Mouse (Mus musculus) ES-E14 (cell line): ENCODE results near the gene Mettl16. TPM values are rescaled to one million over a fixed set of nuclear protein-coding genes. Genes with fewer than 3 reads are reported as not detected.

Experiments
- DNase-seq: peaks from one replicate; pipeline ENCODE4 v3.0.0-alpha.2; 2013; ENCODE audit warnings: low read depth, low spot score
- H3K27ac ChIP-seq: 2 replicates; pipeline ENCODE4 v1.5.1; 2012; ENCODE audit warnings: low read depth, mild to moderate bottlenecking, low read length, moderate library complexity, mixed read lengths; ENCODE audit not compliant: poor library complexity, insufficient read depth, severe bottlenecking
- H3K36me3 ChIP-seq: 2 replicates; pipeline ENCODE4 v1.6.1; 2012; ENCODE audit warnings: mild to moderate bottlenecking, low read length, moderate library complexity, mixed read lengths; ENCODE audit not compliant: control insufficient read depth, poor library complexity, insufficient read depth, severe bottlenecking
- H3K4me1 ChIP-seq, 2 experiments: fragments of 150-350 bp in 1 of 2; sonication (generic) in 1 of 2; 2 replicates each; pipeline ENCODE4 v1.6.1; 2012; ENCODE audit warnings: low read length in 2 of 2, mild to moderate bottlenecking in 1 of 2, mixed read lengths in 1 of 2; ENCODE audit not compliant: control insufficient read depth in 2 of 2, insufficient read depth in 2 of 2, poor library complexity in 1 of 2
- H3K4me3 ChIP-seq, 2 experiments: fragments of 150-350 bp in 1 of 2; sonication (generic) in 1 of 2; 2 replicates each; pipeline ENCODE4 v1.5.1; 2012; ENCODE audit warnings: low read length in 2 of 2, low read depth in 1 of 2, mild to moderate bottlenecking in 1 of 2, mixed read lengths in 1 of 2; ENCODE audit not compliant: insufficient read depth in 1 of 2, poor library complexity in 1 of 2, severe bottlenecking in 1 of 2
- H3K9ac ChIP-seq: 2 replicates; pipeline ENCODE4 v1.6.1; 2012; ENCODE audit warnings: low read depth, mild to moderate bottlenecking, low read length, mixed read lengths; ENCODE audit not compliant: poor library complexity, insufficient read depth, severe bottlenecking
- H3K9me3 ChIP-seq: fragments of 150-350 bp; sonication (generic); 2 replicates; pipeline ENCODE4 v1.6.1; 2012; ENCODE audit warnings: low read depth, mild to moderate bottlenecking, low read length; ENCODE audit not compliant: control insufficient read depth, insufficient read depth
- CHD2 ChIP-seq: IDR thresholded peaks from 2 replicates; pipeline ENCODE4 v1.6.1; 2014; ENCODE audit warnings: mild to moderate bottlenecking, low read depth, low read length, inconsistent platforms
- HCFC1 ChIP-seq: IDR thresholded peaks from 2 replicates; pipeline ENCODE4 v1.6.1; 2012; ENCODE audit warnings: low read length, inconsistent platforms, borderline replicate concordance; ENCODE audit not compliant: insufficient read depth
- MAFK ChIP-seq: IDR thresholded peaks from 2 replicates; pipeline ENCODE4 v1.6.1; 2014; ENCODE audit warnings: mild to moderate bottlenecking, low read depth, low read length, inconsistent platforms; ENCODE audit not compliant: insufficient read depth
- ZC3H11A ChIP-seq: IDR thresholded peaks from 2 replicates; pipeline ENCODE4 v1.6.1; 2012; ENCODE audit warnings: low read depth, mild to moderate bottlenecking, inconsistent platforms, low read length, borderline replicate concordance
- ZNF384 ChIP-seq: IDR thresholded peaks from 2 replicates; pipeline ENCODE4 v1.6.1; 2012; ENCODE audit warnings: low read depth, low read length, inconsistent platforms
- in situ Hi-C, 2 experiments: fragments of 600-800 bp; cut with MboI; formaldehyde crosslinking; loops; one replicate each; pipeline ENCODE4 v1.15.1; 2025; ENCODE audit warnings: low sequenced_read_pairs in 2 of 2, inconsistent platforms in 1 of 2; ENCODE audit not compliant: unreplicated experiment in 2 of 2
- total RNA-seq: library from RNA; depleted of rRNA; stranded (reverse); fragments of 300-350 nt; gene quantifications from 2 replicates; pipeline ENCODE4 v1.2.3, GENCODE M21; 2012

The Mettl16 gene
- total RNA-seq, 1 experiment: 72.7 TPM

GRCm38 (mm10) chr11:74756631-74757030 is 14.0 kb upstream of the Mettl16 start:
- H3K36me3 ChIP-seq: no peaks in the 10 kb centered on the region
- H3K27ac ChIP-seq: no peak overlapping the region
- DNase-seq: no peak
- TF ChIP-seq ZNF384 (no peak), MAFK (no peak), CHD2 (no peak), HCFC1 (no peak)
- no peak overlapping the region for H3K9ac ChIP-seq
- H3K4me3 ChIP-seq: no peak overlapping the region
- H3K9me3 ChIP-seq: no peaks in the 10 kb centered on the region
- peaks cover 0 to 7% of the 10 kb centered on the region in 2 experiments; a peak in 2 of 4 replicates for H3K4me1 ChIP-seq
- in situ Hi-C loops: no loop called here

DNA sequence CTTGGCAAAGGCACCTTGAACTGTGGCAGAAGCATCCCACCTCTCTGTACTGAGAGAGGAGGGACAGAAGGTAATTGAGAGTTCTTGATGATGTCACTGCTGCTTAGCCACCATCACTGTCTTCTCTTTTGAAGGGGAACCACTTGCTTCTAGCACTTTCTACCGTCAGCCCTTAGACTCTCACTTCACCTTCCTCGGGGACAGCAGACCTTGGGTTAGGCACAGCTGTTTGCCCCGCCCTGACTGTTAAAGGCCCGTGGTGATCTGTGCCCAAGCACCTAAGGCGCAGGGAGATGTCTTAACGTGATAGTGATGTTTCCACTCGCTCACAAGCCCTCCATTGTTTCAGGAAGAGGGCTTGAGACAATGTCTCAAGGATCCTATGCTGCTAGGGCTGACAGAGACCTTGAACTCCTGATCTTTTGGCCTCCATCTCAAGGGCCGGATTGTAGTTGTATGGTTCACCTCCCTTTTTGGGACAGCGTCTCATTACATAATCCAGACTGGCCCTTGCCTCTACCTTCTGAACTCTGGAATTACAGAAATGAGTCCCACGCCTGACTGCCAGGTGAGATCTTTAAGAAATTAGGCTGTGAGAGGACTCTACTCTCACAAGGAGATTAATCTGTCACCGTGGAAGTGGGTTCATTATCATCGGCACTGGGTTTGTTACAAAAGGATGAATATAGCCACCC is 9.5 kb upstream of the Mettl16 start:
- no peak overlapping the region for H3K4me3 ChIP-seq
- TF ChIP-seq HCFC1 (no peak), ZC3H11A (no peak), MAFK (no peak)
- DNase-seq: no peak
- H3K4me1 ChIP-seq: peaks cover 0 to 22% of the 10 kb centered on the region in 2 experiments; a peak in 2 of 4 replicates
- no peak overlapping the region for H3K9ac ChIP-seq
- H3K9me3 ChIP-seq: no peaks in the 10 kb centered on the region
- in situ Hi-C loops: no loop called here
- no peak overlapping the region for H3K27ac ChIP-seq
- no peaks in the 10 kb centered on the region for H3K36me3 ChIP-seq

DNA sequence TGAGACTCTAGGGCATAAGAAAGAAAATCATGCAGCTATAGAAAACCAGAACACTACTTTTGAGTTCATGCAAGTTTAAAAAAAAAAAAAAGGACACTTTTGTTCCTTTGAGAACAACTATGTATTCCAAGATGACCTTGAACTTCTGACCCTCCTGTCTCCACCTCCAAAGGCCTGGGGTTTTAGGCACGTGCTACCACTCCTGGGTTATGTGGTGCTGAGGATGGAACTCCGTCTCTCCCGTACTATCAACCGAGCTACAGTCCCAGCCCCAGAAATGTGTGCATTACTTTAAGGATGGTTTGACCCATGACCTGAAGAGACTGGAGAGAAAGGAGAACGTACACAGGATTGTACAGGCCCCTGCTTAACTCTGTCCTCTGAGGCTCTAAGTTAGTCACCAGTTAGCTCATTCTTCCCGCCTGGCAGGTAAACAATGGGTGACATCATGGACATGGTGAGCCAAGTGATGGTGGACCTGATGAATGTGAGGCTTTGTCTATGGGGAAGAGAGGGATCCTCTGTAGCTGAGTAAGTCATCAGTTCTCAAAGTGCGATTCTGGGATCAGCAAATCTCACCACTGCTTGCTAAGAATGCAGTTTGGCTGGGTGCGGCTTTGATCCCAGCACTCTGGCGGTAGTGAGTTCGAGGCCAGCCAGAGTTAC is 6.5 kb upstream of the Mettl16 start:
- no peak for TF ChIP-seq HCFC1
- no peak for TF ChIP-seq ZNF384
- TF ChIP-seq CHD2: no peak
- TF ChIP-seq MAFK: no peak
- TF ChIP-seq ZC3H11A: no peak
- Histone ChIP-seq H3K36me3 (no peaks in the 10 kb centered on the region), H3K4me1 (peaks cover 3 to 30% of the 10 kb centered on the region in 2 experiments; a peak in 2 of 4 replicates), H3K9me3 (no peaks in the 10 kb centered on the region), H3K27ac (peak overlapping the region; percentile 75; the same call in 1 of the 2 replicates), H3K4me3 (no peak overlapping the region), H3K9ac (peak overlapping the region; percentile 25; the same call in 1 of the 2 replicates)
- in situ Hi-C loops: no loop called here
- no peak for DNase-seq

GRCm38 (mm10) chr11:74767469-74767868 is 3.2 kb upstream of the Mettl16 start:
- no peak for TF ChIP-seq ZC3H11A
- no peak for TF ChIP-seq CHD2
- no peak for TF ChIP-seq MAFK
- no peak for TF ChIP-seq HCFC1
- no peak for TF ChIP-seq ZNF384
- Histone ChIP-seq H3K9me3 (no peaks in the 10 kb centered on the region), H3K4me3 (no peak overlapping the region), H3K36me3 (no peaks in the 10 kb centered on the region; the same call in 1 of the 2 replicates), H3K9ac (0 out of 2 replicates have a peak overlapping the region, but pooled peaks have one; percentile 18), H3K4me1 (peaks cover 3 to 26% of the 10 kb centered on the region in 2 experiments; a peak in 2 of 4 replicates), H3K27ac (peak overlapping the region; percentile 64)
- in situ Hi-C loops: no loop called here
- no peak for DNase-seq
